Mouse (Mus musculus) sigmoid colon, adult 10 weeks (tissue): ENCODE data around the gene Olfr292. TPM values are rescaled to one million over a fixed set of nuclear protein-coding genes. Genes with fewer than 3 reads are reported as not detected.

Experiments used
- polyA plus RNA-seq: library from polyadenylated mRNA; stranded (reverse); fragments of 350-450 nt; fragmentation: Illumina TruSeq; extraction: RNeasy Lipid Tissue Mini Kit (QIAGEN cat#74804); gene quantifications from one replicate; pipeline ENCODE4 v1.2.3, GENCODE M21; 2014; ENCODE audit warnings: low read depth, low replicate concordance

The Olfr292 gene
- not detected for polyA plus RNA-seq

DNA sequence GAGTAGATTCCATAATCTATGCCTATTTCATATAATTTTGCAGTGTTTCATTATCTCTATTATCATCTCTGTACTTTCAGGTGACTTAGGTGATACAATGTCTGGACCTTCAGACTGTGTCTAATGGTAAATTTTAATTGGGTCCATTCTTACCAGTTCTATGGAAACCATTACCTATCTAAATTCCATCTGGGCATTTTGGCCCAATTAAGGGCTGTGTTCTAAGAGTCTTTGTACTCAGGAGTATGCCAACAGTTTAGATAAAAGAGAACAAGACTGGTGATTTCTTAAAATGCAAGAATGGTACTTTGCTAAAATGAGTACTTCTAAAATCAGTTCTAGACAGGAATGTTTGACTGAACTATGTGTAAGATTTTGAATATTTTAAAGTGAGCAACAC, at the start of gene Olfr292:
TSS of gene Olfr292 (plus strand) at position 301 of the 400 bp plus-strand sequence.

DNA sequence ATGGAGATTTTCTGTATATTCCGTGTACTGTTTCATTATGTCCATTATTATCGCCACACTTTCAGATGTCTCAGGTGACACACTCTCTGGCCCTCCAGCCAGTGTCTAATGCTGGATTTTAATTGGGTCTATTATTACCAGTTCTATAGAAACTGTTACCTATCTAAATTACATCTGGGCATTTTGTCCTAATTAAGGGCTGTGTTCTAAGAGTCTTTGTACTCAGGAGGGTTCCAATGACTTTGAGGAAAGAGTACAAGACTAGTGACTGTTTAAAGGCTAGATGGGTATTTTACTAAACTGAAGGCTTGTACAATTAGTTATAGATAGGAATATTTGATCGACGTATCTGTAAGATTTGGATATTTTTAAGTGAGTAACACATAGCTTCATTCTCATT, 39.4 kb upstream of the Olfr292 start, which contains the start of gene Olfr293:
TSS of gene Olfr293 (plus strand) at position 301 of the 400 bp plus-strand sequence.

Other genes with a start within 250 kb of the Olfr292 start
- gene Olfr299, start 228.4 kb upstream of the Olfr292 start, polyA plus RNA-seq: not detected
- not detected for gene Olfr298, start 195.8 kb upstream of the Olfr292 start, polyA plus RNA-seq
- not detected for gene Olfr297, start 168.4 kb upstream of the Olfr292 start, polyA plus RNA-seq
- not detected for gene Olfr295, start 104.5 kb upstream of the Olfr292 start, polyA plus RNA-seq
- gene Olfr294, start 71.7 kb upstream of the Olfr292 start, polyA plus RNA-seq: not detected
- not detected for gene Olfr293, start 39.3 kb upstream of the Olfr292 start, polyA plus RNA-seq
- 0.25 TPM for gene Folh1, start 87.6 kb downstream of the Olfr292 start, polyA plus RNA-seq
- gene Vmn2r77, start 106.7 kb downstream of the Olfr292 start, polyA plus RNA-seq: not detected
- gene Vmn2r78, start 226.8 kb downstream of the Olfr292 start, polyA plus RNA-seq: not detected